Mouse (Mus musculus): ENCODE results near the gene Dnah11. TPM values are rescaled to one million over a fixed set of nuclear protein-coding genes. Genes with fewer than 3 reads are reported as not detected.

Dnah11 gene
- polyA plus RNA-seq, 1 experiment from 2014 or later, result 0.29 TPM

GRCm38 (mm10) chr12:118112599-118112998 lies 86.2 kb downstream of the Dnah11 start:
- Histone ChIP-seq H3K4me3 (ENCODE audit: low read depth, low read length) (no peak overlapping the region), H3K27ac (replicated peaks; ENCODE audit: low read depth, low read length) (no peak overlapping the region), H3K9ac (replicated peaks; ENCODE audit: low read length) (no peak overlapping the region), H3K4me2 (ENCODE audit: low read depth, low read length) (no peak overlapping the region), H3K9me3 (replicated peaks; ENCODE audit: control insufficient read depth, low read length) (no peaks in the 10 kb centered on the region), H3K36me3 (replicated peaks; ENCODE audit: control insufficient read depth, insufficient read depth, low read depth, low read length) (no peaks in the 10 kb centered on the region), H3K4me1 (ENCODE audit: control insufficient read depth, insufficient read depth, low read length) (no peaks in the 10 kb centered on the region), H3K27me3 (ENCODE audit: control insufficient read depth, insufficient read depth, low read length) (no peaks in the 10 kb centered on the region)
- DNase-seq (ENCODE audit: low spot score) (no peak), ATAC-seq (replicated peaks; ENCODE audit: insufficient number of reproducible peaks, low FRiP score, low TSS enrichment, low read depth) (no peak)
- 71% methylated on average over 8 of the region's 8 CpGs for WGBS

- DNase-seq (ENCODE audit: low spot score) (no peak), ATAC-seq (replicated peaks; ENCODE audit: insufficient number of reproducible peaks, low FRiP score, low TSS enrichment, low read depth) (no peak)
- 80% methylated on average over 3 of the region's 3 CpGs for WGBS
- Histone ChIP-seq H3K9me3 (replicated peaks; ENCODE audit: control insufficient read depth, low read length) (no peaks in the 10 kb centered on the region), H3K4me2 (ENCODE audit: low read depth, low read length) (no peak overlapping the region), H3K27me3 (ENCODE audit: control insufficient read depth, insufficient read depth, low read length) (no peaks in the 10 kb centered on the region), H3K4me1 (ENCODE audit: control insufficient read depth, insufficient read depth, low read length) (no peaks in the 10 kb centered on the region), H3K4me3 (ENCODE audit: low read depth, low read length) (no peak overlapping the region), H3K9ac (replicated peaks; ENCODE audit: low read length) (no peak overlapping the region), H3K36me3 (replicated peaks; ENCODE audit: control insufficient read depth, insufficient read depth, low read depth, low read length) (no peaks in the 10 kb centered on the region), H3K27ac (replicated peaks; ENCODE audit: low read depth, low read length) (no peak overlapping the region)
Observed at GRCm38 (mm10) chr12:118111896-118112295, 86.9 kb downstream of the Dnah11 start.

- no peak for DNase-seq (ENCODE audit: low spot score)
- 65% methylated on average over 1 of the region's 1 CpGs for WGBS
- Histone ChIP-seq H3K4me2 (ENCODE audit: low read depth, low read length) (no peak overlapping the region), H3K4me3 (ENCODE audit: low read depth, low read length) (no peak overlapping the region), H3K36me3 (replicated peaks; ENCODE audit: control insufficient read depth, insufficient read depth, low read depth, low read length) (no peaks in the 10 kb centered on the region), H3K9ac (replicated peaks; ENCODE audit: low read length) (no peak overlapping the region), H3K27ac (replicated peaks; ENCODE audit: low read depth, low read length) (no peak overlapping the region), H3K4me1 (ENCODE audit: control insufficient read depth, insufficient read depth, low read length) (no peaks in the 10 kb centered on the region), H3K9me3 (replicated peaks; ENCODE audit: control insufficient read depth, low read length) (no peaks in the 10 kb centered on the region), H3K27me3 (ENCODE audit: control insufficient read depth, insufficient read depth, low read length) (no peaks in the 10 kb centered on the region)
- no peak for ATAC-seq (replicated peaks; ENCODE audit: insufficient number of reproducible peaks, low FRiP score, low TSS enrichment, low read depth)
Observed at GRCm38 (mm10) chr12:118107719-118108118, 91.1 kb downstream of the Dnah11 start.

GRCm38 (mm10) chr12:118104520-118104919 lies 94.3 kb downstream of the Dnah11 start:
- Histone ChIP-seq H3K9ac (replicated peaks; ENCODE audit: low read length) (no peak overlapping the region), H3K4me3 (ENCODE audit: low read depth, low read length) (no peak overlapping the region), H3K4me1 (ENCODE audit: control insufficient read depth, insufficient read depth, low read length) (no peaks in the 10 kb centered on the region), H3K4me2 (ENCODE audit: low read depth, low read length) (no peak overlapping the region), H3K9me3 (replicated peaks; ENCODE audit: control insufficient read depth, low read length) (no peaks in the 10 kb centered on the region), H3K27me3 (ENCODE audit: control insufficient read depth, insufficient read depth, low read length) (no peaks in the 10 kb centered on the region), H3K27ac (replicated peaks; ENCODE audit: low read depth, low read length) (no peak overlapping the region), H3K36me3 (replicated peaks; ENCODE audit: control insufficient read depth, insufficient read depth, low read depth, low read length) (no peaks in the 10 kb centered on the region)
- WGBS, result 75% methylated on average over 4 of the region's 4 CpGs
- no peak for DNase-seq (ENCODE audit: low spot score)
- no peak for ATAC-seq (replicated peaks; ENCODE audit: insufficient number of reproducible peaks, low FRiP score, low TSS enrichment, low read depth)

GRCm38 (mm10) chr12:118099694-118100093 lies 99.1 kb downstream of the Dnah11 start:
- DNase-seq (ENCODE audit: low spot score), result no peak
- Histone ChIP-seq H3K4me1 (ENCODE audit: control insufficient read depth, insufficient read depth, low read length) (no peaks in the 10 kb centered on the region), H3K4me2 (ENCODE audit: low read depth, low read length) (no peak overlapping the region), H3K27me3 (ENCODE audit: control insufficient read depth, insufficient read depth, low read length) (no peaks in the 10 kb centered on the region), H3K9me3 (replicated peaks; ENCODE audit: control insufficient read depth, low read length) (no peaks in the 10 kb centered on the region), H3K27ac (replicated peaks; ENCODE audit: low read depth, low read length) (no peak overlapping the region), H3K36me3 (replicated peaks; ENCODE audit: control insufficient read depth, insufficient read depth, low read depth, low read length) (no peaks in the 10 kb centered on the region), H3K9ac (replicated peaks; ENCODE audit: low read length) (no peak overlapping the region), H3K4me3 (ENCODE audit: low read depth, low read length) (no peak overlapping the region)
- ATAC-seq (replicated peaks; ENCODE audit: insufficient number of reproducible peaks, low FRiP score, low TSS enrichment, low read depth), result no peak
- WGBS, result 74% methylated on average over 5 of the region's 5 CpGs

GRCm38 (mm10) chr12:118098257-118098656 lies 100.6 kb downstream of the Dnah11 start:
- WGBS, result 85% methylated on average over 3 of the region's 3 CpGs
- H3K36me3 ChIP-seq (replicated peaks; ENCODE audit: control insufficient read depth, insufficient read depth, low read depth, low read length), result no peaks in the 10 kb centered on the region
- no peak overlapping the region for H3K27ac ChIP-seq (replicated peaks; ENCODE audit: low read depth, low read length)
- no peak overlapping the region for H3K4me2 ChIP-seq (ENCODE audit: low read depth, low read length)
- no peaks in the 10 kb centered on the region for H3K4me1 ChIP-seq (ENCODE audit: control insufficient read depth, insufficient read depth, low read length)
- H3K4me3 ChIP-seq (ENCODE audit: low read depth, low read length), result no peak overlapping the region
- no peaks in the 10 kb centered on the region for H3K27me3 ChIP-seq (ENCODE audit: control insufficient read depth, insufficient read depth, low read length)
- DNase-seq (ENCODE audit: low spot score) (no peak), ATAC-seq (replicated peaks; ENCODE audit: insufficient number of reproducible peaks, low FRiP score, low TSS enrichment, low read depth) (no peak)
- no peak overlapping the region for H3K9ac ChIP-seq (replicated peaks; ENCODE audit: low read length)
- H3K9me3 ChIP-seq (replicated peaks; ENCODE audit: control insufficient read depth, low read length), result no peaks in the 10 kb centered on the region

GRCm38 (mm10) chr12:118094946-118095345 lies 103.9 kb downstream of the Dnah11 start:
- Histone ChIP-seq H3K4me1 (ENCODE audit: control insufficient read depth, insufficient read depth, low read length) (no peaks in the 10 kb centered on the region), H3K36me3 (replicated peaks; ENCODE audit: control insufficient read depth, insufficient read depth, low read depth, low read length) (no peaks in the 10 kb centered on the region), H3K4me2 (ENCODE audit: low read depth, low read length) (no peak overlapping the region), H3K27ac (replicated peaks; ENCODE audit: low read depth, low read length) (no peak overlapping the region), H3K27me3 (ENCODE audit: control insufficient read depth, insufficient read depth, low read length) (no peaks in the 10 kb centered on the region), H3K9ac (replicated peaks; ENCODE audit: low read length) (no peak overlapping the region), H3K9me3 (replicated peaks; ENCODE audit: control insufficient read depth, low read length) (no peaks in the 10 kb centered on the region), H3K4me3 (ENCODE audit: low read depth, low read length) (no peak overlapping the region)
- no peak for DNase-seq (ENCODE audit: low spot score)
- 92% methylated on average over 4 of the region's 4 CpGs for WGBS
- no peak for ATAC-seq (replicated peaks; ENCODE audit: insufficient number of reproducible peaks, low FRiP score, low TSS enrichment, low read depth)

GRCm38 (mm10) chr12:118085291-118085690 lies 113.6 kb downstream of the Dnah11 start:
- no peaks in the 10 kb centered on the region for H3K36me3 ChIP-seq (replicated peaks; ENCODE audit: control insufficient read depth, insufficient read depth, low read depth, low read length)
- WGBS, result 71% methylated on average over 1 of the region's 1 CpGs
- no peaks in the 10 kb centered on the region for H3K4me1 ChIP-seq (ENCODE audit: control insufficient read depth, insufficient read depth, low read length)
- no peak overlapping the region for H3K9ac ChIP-seq (replicated peaks; ENCODE audit: low read length)
- no peak overlapping the region for H3K4me3 ChIP-seq (ENCODE audit: low read depth, low read length)
- DNase-seq (ENCODE audit: low spot score), result no peak
- H3K27me3 ChIP-seq (ENCODE audit: control insufficient read depth, insufficient read depth, low read length), result no peaks in the 10 kb centered on the region
- ATAC-seq (replicated peaks; ENCODE audit: insufficient number of reproducible peaks, low FRiP score, low TSS enrichment, low read depth), result no peak
- H3K4me2 ChIP-seq (ENCODE audit: low read depth, low read length), result no peak overlapping the region
- H3K9me3 ChIP-seq (replicated peaks; ENCODE audit: control insufficient read depth, low read length), result no peaks in the 10 kb centered on the region
- H3K27ac ChIP-seq (replicated peaks; ENCODE audit: low read depth, low read length), result no peak overlapping the region

Measured in embryonic facial prominence, embryonic 11.5 days (tissue).